Mouse (Mus musculus): ENCODE results near the gene Lrp6.

DNA sequence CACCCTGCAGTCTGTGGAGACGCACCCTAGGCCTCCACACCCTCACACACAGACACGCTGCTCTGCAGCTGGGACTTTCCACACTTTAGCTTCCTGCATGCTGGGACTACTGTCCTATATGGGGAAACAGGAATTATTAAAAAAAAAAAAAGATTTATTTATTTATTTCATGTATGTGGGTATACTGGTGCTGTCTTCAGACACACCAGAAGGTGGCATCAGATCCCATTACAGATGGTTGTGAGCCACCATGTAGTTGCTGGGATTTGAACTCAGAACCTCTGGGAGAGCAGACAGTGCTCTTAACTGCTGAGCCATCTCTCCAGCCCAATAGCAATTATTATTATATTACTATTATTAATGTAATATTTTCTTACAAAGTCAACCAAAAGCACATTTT lies 97.5 kb downstream of the Lrp6 start:
- TF ChIP-seq CTCF (IDR thresholded peaks at IDR 0.05; ENCODE audit: low read depth, low read length) (no peak), TAL1 (conservative IDR thresholded peaks at IDR 0.05; ENCODE audit: low read depth, low read length) (no peak), GATA1 (IDR thresholded peaks at IDR 0.05; ENCODE audit: borderline replicate concordance, low read length) (no peak), POLR2AphosphoS5 (IDR thresholded peaks at IDR 0.05; ENCODE audit: insufficient replicate concordance, low read depth, low read length) (no peak)
